Mouse (Mus musculus) adrenal gland, postnatal 10 days (tissue): Measurements from ENCODE around the gene Yap1. TPM values are rescaled to one million over a fixed set of nuclear protein-coding genes. Genes with fewer than 3 reads are reported as not detected.

Source experiments
- DNase-seq: peaks from one replicate; pipeline ENCODE4 v3.0.0; 2021; ENCODE audit warnings: mixed read lengths
- long read RNA-seq, 2 experiments: library from polyadenylated mRNA; stranded (forward); transcript quantifications; one replicate each; pipeline ENCODE4 v2.0.0; 2021
- total RNA-seq, 2 experiments: library from RNA; stranded (reverse); gene quantifications; 2 replicates each; pipeline ENCODE4 v1.2.3; 2021

The Yap1 gene
- 10 to 100 TPM; 64.3 to 69.4 TPM for total RNA-seq
- long read RNA-seq, experiment 1, full-length matches to known transcripts: 4 of 27 reads
- long read RNA-seq, experiment 1, partial matches to known transcripts: 6 of 27 reads
- long read RNA-seq, experiment 1, other reads (novel, unspliced or antisense): 17 of 27 reads
- long read RNA-seq, experiment 2, full-length matches to known transcripts: 5 of 18 reads
- long read RNA-seq, experiment 2, partial matches to known transcripts: 1 of 18 reads
- long read RNA-seq, experiment 2, other reads (novel, unspliced or antisense): 12 of 18 reads

- DNase-seq: peak; percentile 93
These were observed at the start of gene Yap1 for GRCm38 (mm10) chr9:8004370-8004991. Yap1 (minus strand) TSS chr9:8004596.

DNA sequence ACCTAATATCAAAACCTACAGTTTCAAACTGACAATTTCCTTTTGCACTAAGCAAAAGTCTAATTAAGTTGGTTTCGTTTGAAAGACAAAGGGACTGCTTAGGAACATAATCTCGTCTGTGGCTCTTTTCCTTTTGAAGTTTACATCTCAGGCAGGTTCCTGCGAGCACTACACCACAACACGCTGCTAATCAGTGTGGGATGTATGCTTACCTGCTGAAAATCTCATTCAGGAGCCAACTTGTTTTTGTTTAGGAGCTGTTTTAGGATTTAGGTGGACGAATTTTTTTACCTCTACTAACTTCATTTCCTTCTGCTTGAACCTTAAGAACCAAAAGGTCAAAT is 38.6 kb upstream of the Yap1 start:
- DNase-seq: no peak

- peak; percentile 98 for DNase-seq
These were observed 38.1 kb upstream of the Yap1 start, which contains the start of gene Cfap300 for GRCm38 (mm10) chr9:8042338-8043043. Cfap300 (minus strand) TSS chr9:8042823.

DNA sequence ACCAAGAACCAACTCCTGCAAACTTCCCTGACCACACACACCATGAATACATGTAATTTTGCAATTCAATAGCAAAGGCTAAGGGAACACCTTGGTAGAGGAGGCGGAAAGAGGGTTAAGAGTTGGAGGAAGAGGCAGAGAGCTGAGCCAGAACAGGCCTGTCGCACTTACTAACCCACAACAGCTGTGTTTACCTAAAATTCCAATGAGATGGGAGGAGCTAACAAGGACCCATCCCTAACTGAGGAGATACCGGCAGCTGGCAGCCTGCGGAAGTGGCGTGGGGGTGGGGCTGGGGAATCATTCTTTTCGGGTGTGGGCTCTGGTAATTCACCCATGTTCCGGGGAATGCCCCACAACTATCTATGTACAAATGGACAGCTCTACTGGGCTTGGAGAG is 31.1 kb upstream of the Yap1 start:
- DNase-seq: no peak

- DNase-seq: no peak
These were observed 30.7 kb upstream of the Yap1 start for GRCm38 (mm10) chr9:8035091-8035490.

DNA sequence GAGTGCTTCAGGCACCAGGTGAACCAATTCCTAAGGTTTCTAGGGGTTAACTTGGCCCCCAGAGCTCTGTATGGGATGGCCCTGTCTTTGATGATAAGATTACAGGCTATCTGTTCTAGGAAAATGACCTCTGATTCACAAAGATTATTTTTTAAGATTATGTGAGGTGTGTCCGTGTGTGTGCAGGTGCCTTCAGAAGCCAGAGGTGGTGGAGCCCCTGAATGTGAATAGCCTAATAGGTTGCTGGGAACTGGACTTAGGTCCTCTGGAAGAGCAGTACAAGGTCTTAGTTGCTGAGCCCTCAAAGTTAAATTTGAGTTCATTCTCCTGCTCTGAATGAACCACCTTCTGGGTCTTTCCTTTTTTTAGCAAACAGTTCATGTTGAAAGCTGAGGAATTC is 29.7 kb upstream of the Yap1 start:
- DNase-seq: no peak

DNA sequence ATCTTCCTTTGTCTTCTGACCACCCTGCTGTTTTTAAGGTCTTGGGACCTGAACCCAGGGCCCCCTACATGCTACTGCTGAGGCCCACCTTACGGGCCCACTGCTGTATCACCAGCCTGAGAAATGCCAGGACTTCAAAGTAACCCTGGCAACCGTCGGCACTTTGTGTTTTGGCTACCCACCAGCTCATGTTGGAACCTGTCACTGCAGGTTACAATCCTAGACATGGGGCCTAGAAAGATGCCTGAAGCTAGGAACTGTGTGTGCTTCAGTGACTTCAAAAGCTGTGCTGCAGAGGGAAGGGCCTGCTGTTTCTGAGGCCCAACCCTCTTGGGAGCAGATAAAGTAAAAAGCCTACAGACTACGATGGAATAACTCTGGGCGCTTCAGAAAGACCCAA is 28.5 kb upstream of the Yap1 start:
- no peak for DNase-seq

GRCm38 (mm10) chr9:8018609-8019008 is 14.2 kb upstream of the Yap1 start:
- no peak for DNase-seq

GRCm38 (mm10) chr9:8017253-8017913 is 13.0 kb upstream of the Yap1 start:
- peak; percentile 31 for DNase-seq

DNA sequence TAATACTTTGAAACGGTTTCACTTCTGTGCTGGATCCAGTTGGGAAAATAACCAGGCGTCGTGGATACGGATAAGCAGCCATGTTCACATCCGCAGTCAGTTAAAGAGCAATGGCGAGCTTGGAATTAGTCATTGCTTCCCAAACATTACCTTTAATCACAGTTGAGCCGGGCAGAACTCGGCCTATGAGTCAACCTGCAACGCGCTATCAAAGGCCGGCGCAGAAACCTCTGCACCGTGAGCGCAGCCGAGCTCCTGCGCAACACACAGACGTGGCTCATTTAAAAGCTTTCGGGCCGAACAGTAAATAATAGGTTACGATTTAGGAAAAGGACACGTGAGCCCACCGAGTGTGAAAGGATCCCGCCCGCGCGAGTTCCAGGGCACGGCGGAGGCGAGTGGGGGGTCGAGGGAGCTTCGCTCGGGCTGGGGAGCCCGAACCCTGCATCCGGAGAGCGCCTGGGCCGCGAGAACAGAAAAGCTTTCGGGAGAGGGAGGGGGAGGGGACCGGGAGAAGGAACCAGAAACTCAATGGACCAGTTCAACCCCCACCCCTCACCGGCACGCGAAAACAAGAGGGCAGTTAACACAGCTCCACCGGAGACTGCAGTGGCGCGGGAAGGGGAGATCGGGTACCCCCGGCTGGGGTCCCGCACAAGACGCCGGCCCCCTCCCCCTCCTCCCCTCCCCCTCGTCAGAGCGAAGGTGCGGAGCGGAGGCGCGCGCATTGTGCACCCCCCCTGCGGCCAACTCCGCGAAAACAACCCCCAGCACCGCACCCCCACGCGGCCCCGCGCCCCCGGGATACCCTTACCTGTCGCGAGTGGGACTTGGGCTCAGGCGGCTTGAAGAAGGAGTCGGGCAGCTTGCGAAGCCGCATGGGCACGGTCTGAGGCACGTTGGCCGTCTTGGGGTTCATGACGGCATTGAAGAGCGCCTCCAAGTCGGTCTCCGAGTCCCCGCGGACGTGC is 810 bp downstream of the Yap1 start:
- DNase-seq: peak; percentile 78

GRCm38 (mm10) chr9:8002806-8003205 is 1.6 kb downstream of the Yap1 start:
- peak; percentile 23 for DNase-seq

GRCm38 (mm10) chr9:8001352-8001751 is 3.0 kb downstream of the Yap1 start:
- DNase-seq: no peak

- no peak for DNase-seq
These were observed 10.1 kb downstream of the Yap1 start for GRCm38 (mm10) chr9:7994275-7994674.

DNA sequence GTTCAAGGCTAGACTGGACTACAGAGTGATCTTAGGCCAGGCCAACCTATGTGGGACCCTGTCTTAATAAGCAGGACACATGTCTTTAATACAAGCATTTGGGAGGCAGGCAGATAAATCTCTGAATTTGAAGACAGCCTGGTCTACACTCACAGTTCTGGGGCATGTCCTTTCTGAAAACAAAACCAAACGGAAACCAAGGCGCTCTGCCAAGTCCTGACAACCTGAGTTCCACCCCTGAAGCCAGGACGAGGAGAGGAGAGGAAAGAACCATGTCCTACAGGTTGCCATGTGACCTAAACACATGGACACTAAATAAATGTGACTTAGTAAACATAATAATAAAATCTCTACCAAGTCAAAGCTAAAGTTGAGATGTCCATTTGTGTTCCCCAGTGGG is 11.7 kb downstream of the Yap1 start:
- DNase-seq: peak; percentile 45

- DNase-seq: peak; percentile 45
These were observed 13.5 kb downstream of the Yap1 start for GRCm38 (mm10) chr9:7990897-7991296.

- no peak for DNase-seq
These were observed 17.3 kb downstream of the Yap1 start for GRCm38 (mm10) chr9:7987119-7987518.

DNA sequence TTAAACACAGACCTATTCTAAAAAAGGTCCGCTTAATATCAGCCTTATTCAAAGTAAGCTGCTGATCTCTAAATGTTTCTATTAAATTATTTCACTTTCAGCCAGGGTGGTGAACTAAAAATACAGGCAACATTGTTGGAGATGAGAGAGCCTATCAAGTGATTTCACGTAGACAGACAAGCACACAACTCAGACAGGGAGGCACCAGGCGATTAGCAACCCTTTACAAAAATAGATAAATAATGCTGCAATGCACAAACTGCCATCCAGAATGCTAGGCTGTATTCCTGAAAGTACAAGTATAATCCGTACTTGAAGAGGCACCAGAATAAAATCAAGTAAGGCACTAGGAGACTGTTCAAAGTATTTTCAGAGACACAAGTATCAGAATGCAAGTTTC is 20.1 kb downstream of the Yap1 start:
- no peak for DNase-seq

DNA sequence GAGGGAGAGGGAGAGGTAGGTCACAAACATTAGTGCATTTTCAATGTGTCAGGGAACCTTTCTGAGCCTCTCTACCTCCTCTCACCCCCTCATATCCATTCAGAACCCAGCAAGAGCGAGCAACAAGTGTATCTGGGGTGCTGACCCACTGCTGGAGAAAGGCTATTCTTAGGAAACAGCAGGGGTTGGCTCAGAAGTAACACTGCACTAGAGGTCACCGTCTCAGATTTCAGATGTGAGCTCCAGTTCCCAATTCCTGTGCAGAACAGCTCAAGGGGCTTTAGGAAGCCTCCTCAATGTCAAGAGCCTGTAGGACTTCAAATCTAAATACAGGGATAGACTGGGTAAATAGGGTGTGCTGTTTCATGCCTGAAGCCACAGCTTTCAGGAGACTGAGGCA is 20.7 kb downstream of the Yap1 start:
- DNase-seq: no peak

DNA sequence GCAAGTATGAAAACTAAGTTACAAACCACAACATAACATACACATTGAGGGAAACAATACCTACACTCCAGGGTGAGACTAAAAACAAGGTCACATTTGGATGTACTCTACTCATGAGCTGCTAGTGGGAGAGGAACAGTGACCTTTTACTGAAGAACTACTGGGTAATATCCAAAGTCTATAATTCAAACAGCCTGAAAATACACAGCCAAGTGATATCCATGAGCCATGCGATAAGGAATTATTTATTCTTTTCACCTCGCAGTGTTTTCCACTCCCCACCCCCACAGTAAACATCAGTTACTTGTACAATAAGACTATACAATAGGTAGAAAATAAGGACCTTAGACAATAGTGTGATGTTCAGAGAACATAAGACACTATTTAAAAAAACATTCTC is 24.2 kb downstream of the Yap1 start:
- DNase-seq: no peak

- no peak for DNase-seq
These were observed 25.1 kb downstream of the Yap1 start for GRCm38 (mm10) chr9:7979153-7979916.

- no peak for DNase-seq
These were observed 25.9 kb downstream of the Yap1 start for GRCm38 (mm10) chr9:7978502-7978901.
